Mouse (Mus musculus) lung, adult 2 months (tissue): Measurements from ENCODE around the gene Dhx37.

Source experiments
- CTCF ChIP-seq: fragments of 200-500 bp; IDR thresholded peaks from 2 replicates; pipeline ENCODE4 v1.5.1; 2011; ENCODE audit warnings: mild to moderate bottlenecking, low read length, control low read depth; ENCODE audit not compliant: insufficient read depth
- POLR2A ChIP-seq: fragments of 200-500 bp; IDR thresholded peaks from 2 replicates; pipeline ENCODE4 v1.6.1; 2011; ENCODE audit warnings: low read depth, mild to moderate bottlenecking, control low read depth, low read length, borderline replicate concordance; ENCODE audit errors: extremely low read depth

DNA sequence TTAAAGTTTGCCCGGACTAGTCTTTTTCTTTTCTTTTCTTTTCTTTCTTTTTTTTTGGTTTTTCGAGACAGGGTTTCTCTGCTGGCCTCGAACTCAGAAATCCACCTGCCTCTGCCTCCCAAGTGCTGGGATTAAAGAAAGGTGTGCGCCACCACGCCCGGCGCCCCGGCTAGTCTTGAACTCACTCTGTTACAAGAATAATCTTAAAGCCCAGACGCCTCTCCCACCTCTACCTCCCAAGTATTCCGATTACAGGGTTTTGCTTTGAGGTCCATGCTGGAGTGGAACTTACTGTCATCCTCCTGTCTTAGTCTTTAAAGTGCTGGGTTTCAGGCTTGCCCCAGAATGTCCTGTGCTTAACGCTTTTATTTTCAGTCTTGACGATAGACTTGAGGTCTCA is 41.1 kb upstream of the Dhx37 start:
- TF ChIP-seq CTCF (no peak), POLR2A (no peak)
